Mouse (Mus musculus): ENCODE results near the gene Klk4. TPM values are rescaled to one million over a fixed set of nuclear protein-coding genes. Genes with fewer than 3 reads are reported as not detected.

Klk4 gene
- polyA plus RNA-seq, 1 experiment: not detected

- no peak overlapping the region for H3K4me3 ChIP-seq (ENCODE audit: insufficient read depth, low read length)
- H3K4me1 ChIP-seq (ENCODE audit: control insufficient read depth, insufficient read depth, low read length): no peaks in the 10 kb centered on the region
- no peak overlapping the region for H3K27ac ChIP-seq (ENCODE audit: insufficient read depth, low read length)
- TF ChIP-seq POLR2A (IDR thresholded peaks at IDR 0.05; ENCODE audit: extremely low read depth, insufficient read depth, low read length): no peak
- no peak for TF ChIP-seq CTCF (IDR thresholded peaks at IDR 0.05; ENCODE audit: extremely low read depth, insufficient read depth, low read length)
Measured at GRCm38 (mm10) chr7:43934747-43935146, 53.8 kb downstream of the Klk4 start.

Other genes starting within 250 kb of the Klk4 start
- gene Ceacam18, start 246.5 kb upstream of the Klk4 start, polyA plus RNA-seq (2012; rRNA removed): 0.04 TPM in 1 of 2 replicates, not detected in the other
- gene Siglece, start 221.0 kb upstream of the Klk4 start, polyA plus RNA-seq (2012; rRNA removed): 1.1 and 1.6 TPM in 2 replicates
- 8.1 and 8.6 TPM in 2 replicates for gene Ctu1, start 209.1 kb upstream of the Klk4 start, polyA plus RNA-seq (2012; rRNA removed)
- gene Klk14, start 190.7 kb upstream of the Klk4 start, polyA plus RNA-seq (2012; rRNA removed): not detected in 2 replicates
- 0.04 TPM in 1 of 2 replicates, not detected in the other for gene Klk13, start 168.6 kb upstream of the Klk4 start, polyA plus RNA-seq (2012; rRNA removed)
- gene Klk12, start 112.3 kb upstream of the Klk4 start, polyA plus RNA-seq (2012; rRNA removed): not detected in 2 replicates
- gene Klk11, start 106.6 kb upstream of the Klk4 start, polyA plus RNA-seq (2012; rRNA removed): not detected in 2 replicates
- gene Klk10, start 100.1 kb upstream of the Klk4 start, polyA plus RNA-seq (2012; rRNA removed): 0.27 and 0.32 TPM in 2 replicates
- gene Klk9, start 89.3 kb upstream of the Klk4 start, polyA plus RNA-seq (2012; rRNA removed): 0.11 TPM in 1 of 2 replicates, not detected in the other
- gene Klk8, start 83.6 kb upstream of the Klk4 start, polyA plus RNA-seq (2012; rRNA removed): 3.1 and 7.6 TPM in 2 replicates
- 0.11 TPM in 1 of 2 replicates, not detected in the other for gene Klk7, start 69.9 kb upstream of the Klk4 start, polyA plus RNA-seq (2012; rRNA removed)
- 4.9 and 11.6 TPM in 2 replicates for gene Klk6, start 56.7 kb upstream of the Klk4 start, polyA plus RNA-seq (2012; rRNA removed)
- gene Klk5, start 39.2 kb upstream of the Klk4 start, polyA plus RNA-seq (2012; rRNA removed): not detected in 2 replicates
- not detected in 2 replicates for gene Klk15, start 52.6 kb downstream of the Klk4 start, polyA plus RNA-seq (2012; rRNA removed)
- not detected in 2 replicates for gene Klk1b8, start 69.5 kb downstream of the Klk4 start, polyA plus RNA-seq (2012; rRNA removed)
- gene Klk1b1, start 85.6 kb downstream of the Klk4 start, polyA plus RNA-seq (2012; rRNA removed): not detected in 2 replicates
- gene Klk1b9, start 94.9 kb downstream of the Klk4 start, polyA plus RNA-seq (2012; rRNA removed): not detected in 2 replicates
- not detected in 2 replicates for gene Klk1b11, start 114.7 kb downstream of the Klk4 start, polyA plus RNA-seq (2012; rRNA removed)
- gene Klk1b26, start 131.0 kb downstream of the Klk4 start, polyA plus RNA-seq (2012; rRNA removed): not detected in 2 replicates
- not detected in 2 replicates for gene Klk1b27, start 171.1 kb downstream of the Klk4 start, polyA plus RNA-seq (2012; rRNA removed)
- gene Klk1b21, start 221.2 kb downstream of the Klk4 start, polyA plus RNA-seq (2012; rRNA removed): not detected in 2 replicates
- not detected in 2 replicates for gene Klk1b22, start 231.5 kb downstream of the Klk4 start, polyA plus RNA-seq (2012; rRNA removed)